Mouse (Mus musculus) heart, embryonic 11.5 days (tissue): ENCODE measurements around the gene Cdsn. TPM values are rescaled to one million over a fixed set of nuclear protein-coding genes. Genes with fewer than 3 reads are reported as not detected.

Experiments used
- ATAC-seq: fragments of 200-750 bp; cut with Nextera tagmentation; replicated peaks from 2 replicates; pipeline ENCODE4 v1.8.0; 2017; ENCODE audit warnings: moderate library complexity; ENCODE audit not compliant: insufficient number of reproducible peaks, low FRiP score, low TSS enrichment
- H3K27ac ChIP-seq: fragments of 300-500 bp; sonication (generic); 2 replicates; pipeline ENCODE4 v1.5.1; 2014; ENCODE audit warnings: mild to moderate bottlenecking, low read depth, low read length
- H3K27me3 ChIP-seq: fragments of 300-500 bp; sonication (generic); 2 replicates; pipeline ENCODE4 v1.6.1; 2014; ENCODE audit warnings: mild to moderate bottlenecking, low read length, mixed read lengths; ENCODE audit not compliant: control insufficient read depth, insufficient read depth
- H3K36me3 ChIP-seq: fragments of 300-500 bp; sonication (generic); 2 replicates; pipeline ENCODE4 v1.6.1; 2014; ENCODE audit warnings: mild to moderate bottlenecking, low read length, moderate library complexity, mixed read lengths; ENCODE audit not compliant: control insufficient read depth, insufficient read depth
- H3K4me1 ChIP-seq: fragments of 300-500 bp; sonication (generic); 2 replicates; pipeline ENCODE4 v1.6.1; 2014; ENCODE audit warnings: low read length; ENCODE audit not compliant: control insufficient read depth, insufficient read depth
- H3K4me2 ChIP-seq: fragments of 300-500 bp; sonication (generic); 2 replicates; pipeline ENCODE4 v1.6.1; 2014; ENCODE audit warnings: mild to moderate bottlenecking, moderate library complexity
- H3K4me3 ChIP-seq: fragments of 300-500 bp; sonication (generic); 2 replicates; pipeline ENCODE4 v1.5.1; 2014; ENCODE audit warnings: low read depth, low read length
- H3K9ac ChIP-seq: fragments of 300-500 bp; sonication (generic); 2 replicates; pipeline ENCODE4 v1.6.1; 2014; ENCODE audit warnings: mild to moderate bottlenecking, low read depth, low read length, moderate library complexity
- H3K9me3 ChIP-seq: fragments of 300-500 bp; sonication (generic); replicated peaks from 2 replicates; pipeline ENCODE4 v1.6.1; 2016; ENCODE audit warnings: low read length; ENCODE audit not compliant: control insufficient read depth
- WGBS: fragments of 180-500 bp; shearing (Covaris S2); extraction: QIAGEN DNeasy Blood & Tissue Kit; methylation state at CpG from one replicate; pipeline ENCODE4 v1.1.7; 2014; ENCODE audit not compliant: insufficient replicate concordance; 5-methylcytosine and 5-hydroxymethylcytosine counted together
- polyA plus RNA-seq: library from polyadenylated mRNA; unstranded; fragments of >200 nt; fragmentation: Nextera tagmentation; extraction: Ambion mirVana; gene quantifications from 2 replicates; pipeline ENCODE4 v1.2.1, GENCODE M21; 2014

Gene Cdsn
- polyA plus RNA-seq, 1 experiment from 2014 or later, result 0.40 TPM

- WGBS, result 86% methylated on average over 9 of the region's 9 CpGs
- Histone ChIP-seq H3K4me3 (no peak overlapping the region), H3K9me3 (no peaks in the 10 kb centered on the region), H3K27ac (no peak overlapping the region), H3K27me3 (no peaks in the 10 kb centered on the region), H3K4me1 (no peaks in the 10 kb centered on the region), H3K4me2 (no peak overlapping the region), H3K9ac (no peak overlapping the region), H3K36me3 (peaks cover 7% of the 10 kb centered on the region)
- no peak for ATAC-seq
Observed at GRCm38 (mm10) chr17:35524354-35524753, 27.6 kb upstream of the Cdsn start.

- Histone ChIP-seq H3K4me2 (no peak overlapping the region), H3K27me3 (no peaks in the 10 kb centered on the region), H3K36me3 (peaks cover 9% of the 10 kb centered on the region), H3K4me1 (no peaks in the 10 kb centered on the region), H3K9ac (no peak overlapping the region), H3K9me3 (no peaks in the 10 kb centered on the region), H3K27ac (no peak overlapping the region), H3K4me3 (no peak overlapping the region)
- no peak for ATAC-seq
- WGBS, result 70% methylated on average over 8 of the region's 8 CpGs
Observed at GRCm38 (mm10) chr17:35526644-35527043, 25.3 kb upstream of the Cdsn start.

DNA sequence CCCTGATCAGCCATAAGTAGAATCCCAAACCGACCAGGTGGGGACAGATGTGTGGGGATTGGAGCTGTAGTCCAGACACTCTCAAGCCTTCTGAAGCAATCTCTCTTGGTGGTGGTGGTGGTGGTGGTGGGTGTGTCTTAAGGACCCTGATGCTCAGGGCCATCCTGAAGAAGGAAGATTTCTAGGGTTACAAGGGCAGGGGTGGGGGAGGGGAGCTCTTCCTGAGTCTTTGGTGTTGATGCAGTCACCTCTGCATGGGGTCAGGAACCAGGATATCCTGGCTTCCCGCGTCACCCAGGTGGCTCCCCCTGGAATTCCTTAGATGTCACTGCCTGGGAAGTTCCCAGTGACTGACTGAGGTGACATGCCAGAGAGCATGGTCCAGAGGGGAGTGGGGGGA, 19.6 kb upstream of the Cdsn start:
- H3K9ac ChIP-seq, result no peak overlapping the region
- ATAC-seq, result no peak

DNA sequence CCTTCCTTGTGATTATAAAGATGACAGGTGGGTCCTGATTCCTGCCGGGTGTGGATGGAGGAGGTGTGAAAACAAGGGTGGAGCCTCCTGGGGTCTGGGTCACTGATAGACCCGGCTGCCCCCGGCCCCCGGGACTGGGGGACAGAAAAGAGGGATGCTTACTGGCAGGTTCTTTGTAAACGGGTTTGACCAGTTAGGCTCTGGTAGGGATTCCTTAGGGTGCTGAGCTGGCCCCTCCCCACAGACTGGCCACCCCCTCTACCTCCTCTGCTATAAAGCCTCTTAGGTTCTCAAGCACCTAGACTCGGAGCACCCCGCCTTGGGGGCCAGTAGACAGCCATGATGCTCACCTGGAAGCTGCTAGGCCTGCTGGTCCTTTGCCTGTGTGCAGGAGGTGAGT, 19.0 kb upstream of the Cdsn start, which contains the start of gene Psors1c2:
TSS of gene Psors1c2 (plus strand) at position 301 of the 400 bp plus-strand sequence.
- Histone ChIP-seq H3K9me3 (no peaks in the 10 kb centered on the region), H3K27ac (no peak within 1 kb of the TSS), H3K4me2 (no peak within 1 kb of the TSS; the same call in 1 of the 2 replicates), H3K9ac (no peak within 1 kb of the TSS), H3K4me1 (peaks cover 2% of the 10 kb centered on the region; the same call in 1 of the 2 replicates), H3K27me3 (peaks cover 4% of the 10 kb centered on the region), H3K4me3 (no peak within 1 kb of the TSS), H3K36me3 (peaks cover 5% of the 10 kb centered on the region)
- WGBS, result 21% methylated on average over 7 of the region's 7 CpGs
- no peak for ATAC-seq

More for the DNA sequence above, 19.6 kb upstream of the Cdsn start:
- 2% methylated on average over 3 of the region's 3 CpGs for WGBS
- no peak overlapping the region for H3K27ac ChIP-seq
- H3K4me3 ChIP-seq, result no peak overlapping the region
- peaks cover 5% of the 10 kb centered on the region for H3K36me3 ChIP-seq
- peaks cover 4% of the 10 kb centered on the region for H3K27me3 ChIP-seq
- H3K4me1 ChIP-seq, result peaks cover 2% of the 10 kb centered on the region; the same call in 1 of the 2 replicates
- H3K9me3 ChIP-seq, result no peaks in the 10 kb centered on the region
- no peak overlapping the region for H3K4me2 ChIP-seq

DNA sequence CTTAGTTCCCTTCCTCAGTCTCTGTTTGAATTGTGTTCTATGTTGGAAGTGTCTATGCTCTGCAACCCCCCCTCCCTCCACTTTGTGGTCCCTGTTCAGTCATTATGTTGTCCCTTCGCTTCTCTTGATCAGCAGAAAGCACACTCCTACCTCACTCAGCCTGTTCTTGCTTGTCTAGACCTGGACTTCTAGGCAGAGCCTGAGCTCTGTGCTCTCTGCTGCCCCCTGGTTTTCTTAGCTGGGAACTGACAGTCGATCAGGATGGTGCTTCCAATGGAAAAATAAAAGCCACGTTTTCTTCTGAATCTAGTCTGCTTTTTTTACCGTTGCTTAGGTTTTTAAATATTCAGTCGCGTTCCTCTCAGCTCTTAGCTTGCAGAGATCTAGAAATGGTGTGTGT, 17.6 kb upstream of the Cdsn start:
- ATAC-seq, result no peak; the same call in 1 of the 2 replicates
- 12% methylated on average over 6 of the region's 6 CpGs for WGBS
- H3K4me2 ChIP-seq, result no peak overlapping the region

DNA sequence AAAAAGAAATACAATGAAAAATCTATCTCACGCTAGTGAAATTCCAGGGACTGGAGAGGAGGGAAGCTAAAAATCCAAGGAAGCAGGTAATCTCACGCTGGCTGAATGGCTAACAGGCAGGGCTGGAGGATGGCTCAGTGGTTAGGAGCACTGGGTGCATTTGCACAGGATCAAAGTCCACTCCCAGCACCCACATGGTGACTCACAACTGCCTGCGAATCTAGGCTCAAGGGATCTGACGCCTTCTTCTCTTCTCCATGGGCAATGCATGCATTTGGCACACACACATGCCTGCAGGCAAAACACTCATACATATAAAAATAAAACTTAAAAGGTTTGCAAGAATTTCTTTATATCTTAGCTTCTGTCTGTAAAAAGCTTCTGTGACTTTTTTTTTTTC, 14.5 kb upstream of the Cdsn start:
- Histone ChIP-seq H3K27me3 (peaks cover 4% of the 10 kb centered on the region), H3K4me1 (peaks cover under 1% of the 10 kb centered on the region; the same call in 1 of the 2 replicates), H3K27ac (no peak overlapping the region), H3K4me3 (no peak overlapping the region), H3K9me3 (no peaks in the 10 kb centered on the region), H3K4me2 (no peak overlapping the region), H3K36me3 (no peaks in the 10 kb centered on the region), H3K9ac (no peak overlapping the region)
- ATAC-seq, result no peak
- WGBS, result 76% methylated on average over 4 of the region's 4 CpGs

More for the DNA sequence above, 17.6 kb upstream of the Cdsn start:
- no peak overlapping the region for H3K9ac ChIP-seq
- H3K4me1 ChIP-seq, result peaks cover 2% of the 10 kb centered on the region; the same call in 1 of the 2 replicates
- H3K27me3 ChIP-seq, result peaks cover 4% of the 10 kb centered on the region
- peaks cover 2% of the 10 kb centered on the region; the same call in 1 of the 2 replicates for H3K36me3 ChIP-seq
- no peaks in the 10 kb centered on the region for H3K9me3 ChIP-seq
- H3K27ac ChIP-seq, result no peak overlapping the region
- H3K4me3 ChIP-seq, result no peak overlapping the region

DNA sequence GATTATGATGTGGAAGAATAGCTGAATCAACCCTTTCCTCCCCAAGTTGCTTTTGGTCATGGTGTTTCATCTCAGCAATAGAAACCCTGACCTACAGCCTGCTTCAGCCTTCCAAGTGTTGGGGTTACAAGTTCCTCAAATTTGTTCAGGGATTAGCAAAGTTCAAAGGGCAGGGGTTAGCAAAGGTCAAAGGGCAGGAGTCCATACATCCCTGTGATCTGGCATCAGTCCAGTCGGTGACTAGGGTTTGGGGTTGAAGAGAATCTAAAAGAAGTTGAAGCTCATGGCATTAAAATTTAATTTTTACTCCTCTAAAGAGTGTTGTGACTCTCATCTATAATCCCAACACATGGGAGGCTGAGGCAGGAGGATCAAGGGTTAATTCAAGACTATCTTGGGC, 13.5 kb upstream of the Cdsn start:
- Histone ChIP-seq H3K9ac (no peak overlapping the region), H3K27ac (no peak overlapping the region), H3K4me2 (no peak overlapping the region), H3K9me3 (no peaks in the 10 kb centered on the region), H3K4me3 (no peak overlapping the region), H3K4me1 (peaks cover 3% of the 10 kb centered on the region), H3K36me3 (no peaks in the 10 kb centered on the region), H3K27me3 (no peaks in the 10 kb centered on the region)
- ATAC-seq, result no peak
- WGBS, result 74% methylated on average over 1 of the region's 1 CpGs

DNA sequence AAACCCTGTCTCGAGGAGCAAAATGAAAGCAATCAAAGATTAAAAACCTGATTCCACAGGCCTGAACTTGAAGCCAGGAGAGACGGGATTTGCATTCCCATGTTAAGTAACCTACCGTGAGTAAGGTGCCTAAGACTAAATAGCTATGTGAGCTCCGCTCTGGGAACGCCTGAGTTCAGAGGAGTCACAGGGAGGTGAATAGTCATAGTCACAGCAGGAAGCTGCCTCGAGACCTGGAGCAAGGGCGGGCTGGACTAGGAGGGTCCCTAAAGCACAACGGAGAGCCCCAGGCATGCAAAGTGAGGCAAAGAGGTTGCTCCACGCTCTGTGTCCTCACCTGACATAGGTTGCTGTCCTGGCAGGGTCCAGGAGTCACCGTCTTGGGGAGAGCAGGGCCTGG, 12.4 kb upstream of the Cdsn start:
- Histone ChIP-seq H3K4me2 (no peak overlapping the region), H3K27ac (no peak overlapping the region), H3K36me3 (no peaks in the 10 kb centered on the region), H3K27me3 (no peaks in the 10 kb centered on the region), H3K4me3 (no peak overlapping the region), H3K9me3 (no peaks in the 10 kb centered on the region), H3K9ac (no peak overlapping the region), H3K4me1 (peaks cover 5% of the 10 kb centered on the region)
- no peak for ATAC-seq
- 51% methylated on average over 10 of the region's 10 CpGs for WGBS

DNA sequence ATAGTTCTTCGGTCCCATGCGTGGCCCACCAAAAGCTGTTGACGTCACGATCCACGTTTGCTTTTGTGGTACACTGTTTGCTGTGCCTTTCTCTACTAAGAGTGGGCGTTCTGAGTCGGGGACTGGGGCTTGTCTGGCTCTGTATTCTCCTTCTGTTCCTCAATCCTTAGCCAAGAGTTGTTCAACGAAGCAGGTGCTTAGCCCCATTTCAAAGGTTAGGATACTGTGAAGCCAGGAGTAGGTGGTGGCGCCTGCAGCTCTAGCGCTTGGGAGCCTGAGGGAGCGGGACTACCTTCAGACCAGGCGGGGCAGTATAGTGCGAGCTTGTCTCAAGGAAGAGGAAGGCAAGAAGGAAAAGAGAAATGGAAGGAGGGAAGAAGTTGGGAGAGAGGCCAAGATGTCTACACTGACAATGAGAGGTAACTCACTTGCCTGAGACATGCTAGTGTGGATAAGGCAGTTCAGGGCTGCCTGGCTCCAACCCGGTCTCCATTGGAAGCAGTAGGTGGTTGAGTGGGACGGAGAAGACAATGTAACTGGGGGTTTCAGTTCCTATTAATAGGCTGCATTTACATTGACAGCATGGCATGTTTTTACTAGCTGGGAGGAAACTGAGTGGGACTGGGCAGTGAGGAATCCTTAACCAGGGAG, 9.0 kb upstream of the Cdsn start:
- Histone ChIP-seq H3K4me3 (no peak overlapping the region), H3K9me3 (no peaks in the 10 kb centered on the region), H3K4me2 (peak overlapping the region; percentile 14; the same call in 1 of the 2 replicates), H3K36me3 (no peaks in the 10 kb centered on the region), H3K27me3 (no peaks in the 10 kb centered on the region), H3K9ac (peak overlapping the region; percentile 3; the same call in 1 of the 2 replicates), H3K27ac (no peak overlapping the region), H3K4me1 (peaks cover 5% of the 10 kb centered on the region)
- WGBS, result 72% methylated on average over 15 of the region's 15 CpGs
- no peak for ATAC-seq
